In genomic region chr3:107741387-107741786, GRCm38 (mm10) we compare ENCODE assay signal across 10 mouse cellular contexts. TPM values are rescaled to one million over a fixed set of nuclear protein-coding genes. Genes with fewer than 3 reads are reported as not detected.
A peak's percentile ranks its signal among the peaks of the same experiment; 100 is the strongest.
DNase-seq lines count a peak whose midpoint lies in the region; ATAC-seq and TF ChIP-seq lines count a peak whose summit lies in the region.
"Had no signal": no experiment of that assay in that cellular context is flagged by ENCODE, and none has a peak within 500 bp of the region (broad histone marks: within the 10 kb centered on the region; RNA-seq: fewer than 3 reads in every experiment).

No protein-coding gene starts in this region.

- TF ChIP-seq EP300 in liver, postnatal 0 days (IDR thresholded peaks at IDR 0.05; ENCODE audit: low read depth): no peak

- no peaks in the 10 kb centered on the region for H3K27me3 ChIP-seq in liver, embryonic 11.5 days (replicated peaks; ENCODE audit: control insufficient read depth, insufficient read depth, low read length)
- no peaks in the 10 kb centered on the region for H3K27me3 ChIP-seq in liver, postnatal 0 days (ENCODE audit: insufficient read depth, low read length)
- no peaks in the 10 kb centered on the region for H3K27me3 ChIP-seq in forebrain, embryonic 12.5 days
- H3K27me3 ChIP-seq in hindbrain, embryonic 15.5 days: no peaks in the 10 kb centered on the region
- no peaks in the 10 kb centered on the region for H3K27me3 ChIP-seq in neural tube, embryonic 13.5 days

- no peaks in the 10 kb centered on the region for H3K9me3 ChIP-seq in liver, embryonic 11.5 days (ENCODE audit: control insufficient read depth, low read length)
- H3K9me3 ChIP-seq in liver, postnatal 0 days (ENCODE audit: low read length): no peaks in the 10 kb centered on the region
- H3K9me3 ChIP-seq in forebrain, embryonic 12.5 days: no peaks in the 10 kb centered on the region
- H3K9me3 ChIP-seq in hindbrain, embryonic 15.5 days: no peaks in the 10 kb centered on the region
- H3K9me3 ChIP-seq in neural tube, embryonic 13.5 days: no peaks in the 10 kb centered on the region

- ATAC-seq in liver, embryonic 11.5 days (replicated peaks; ENCODE audit: low FRiP score): no peak
- ATAC-seq in liver, postnatal 0 days: no peak
- ATAC-seq in forebrain, embryonic 12.5 days (ENCODE audit: low FRiP score): no peak
- no peak for ATAC-seq in hindbrain, embryonic 15.5 days (ENCODE audit: low FRiP score, low read depth)
- ATAC-seq in neural tube, embryonic 13.5 days (ENCODE audit: low read depth): no peak
- ATAC-seq: inflammation-experienced regulatory T-cells, adult 6 months had no signal

- peak overlapping the region; percentile 78 for H3K27ac ChIP-seq in liver, embryonic 11.5 days (ENCODE audit: low read depth, low read length)
- no peak overlapping the region for H3K27ac ChIP-seq in liver, postnatal 0 days (ENCODE audit: low read depth)
- H3K27ac ChIP-seq in forebrain, embryonic 12.5 days: peak overlapping the region; percentile 74
- H3K27ac ChIP-seq in hindbrain, embryonic 15.5 days (replicated peaks): peak overlapping the region; percentile 77
- H3K27ac ChIP-seq in neural tube, embryonic 13.5 days (replicated peaks): peak overlapping the region; percentile 64
- H3K27ac ChIP-seq: macrophage had no signal

- H3K4me3 ChIP-seq in liver, embryonic 11.5 days (ENCODE audit: low read depth, low read length): no peak overlapping the region
- H3K4me3 ChIP-seq in liver, postnatal 0 days (ENCODE audit: low read depth, low read length): no peak overlapping the region
- no peak overlapping the region for H3K4me3 ChIP-seq in forebrain, embryonic 12.5 days (replicated peaks)
- H3K4me3 ChIP-seq in hindbrain, embryonic 15.5 days: no peak overlapping the region
- H3K4me3 ChIP-seq in neural tube, embryonic 13.5 days: no peak overlapping the region

- no peak overlapping the region for H3K4me2 ChIP-seq in liver, embryonic 11.5 days
- no peak overlapping the region for H3K4me2 ChIP-seq in liver, postnatal 0 days (ENCODE audit: low read depth, low read length)
- no peak overlapping the region for H3K4me2 ChIP-seq in forebrain, embryonic 12.5 days
- no peak overlapping the region for H3K4me2 ChIP-seq in hindbrain, embryonic 15.5 days
- H3K4me2 ChIP-seq in neural tube, embryonic 13.5 days: no peak overlapping the region

- TF ChIP-seq CTCF in liver, postnatal 0 days (IDR thresholded peaks at IDR 0.05; ENCODE audit: low read depth): no peak

- DNase-seq in liver, embryonic 11.5 days (ENCODE audit: low spot score): no peak
- DNase-seq in liver, postnatal 0 days: no peak
- no peak for DNase-seq in frontal cortex, postnatal 25 days (ENCODE audit: low spot score in 2 of 2)
- DNase-seq in embryo, embryonic 10 days (ENCODE audit: low spot score): no peak
- no peak for DNase-seq in c-Kit-positive CD71-positive TER-119-positive erythroid progenitor cells, embryonic 14.5 days (ENCODE audit: low spot score)

- no peak overlapping the region for H3K9ac ChIP-seq in liver, embryonic 11.5 days (ENCODE audit: low read depth, low read length)
- H3K9ac ChIP-seq in liver, postnatal 0 days (replicated peaks): no peak overlapping the region
- H3K9ac ChIP-seq in forebrain, embryonic 12.5 days: no peak overlapping the region
- no peak overlapping the region for H3K9ac ChIP-seq in hindbrain, embryonic 15.5 days
- no peak overlapping the region for H3K9ac ChIP-seq in neural tube, embryonic 13.5 days

- H3K4me1 ChIP-seq in liver, embryonic 11.5 days (replicated peaks; ENCODE audit: control insufficient read depth, insufficient read depth, low read length): peaks cover 29% of the 10 kb centered on the region
- H3K4me1 ChIP-seq in liver, postnatal 0 days (ENCODE audit: insufficient read depth): peaks cover 19% of the 10 kb centered on the region
- peaks cover 33% of the 10 kb centered on the region for H3K4me1 ChIP-seq in forebrain, embryonic 12.5 days
- H3K4me1 ChIP-seq in hindbrain, embryonic 15.5 days (replicated peaks): peaks cover 23% of the 10 kb centered on the region
- H3K4me1 ChIP-seq in neural tube, embryonic 13.5 days (replicated peaks): peaks cover 35% of the 10 kb centered on the region

- H3K36me3 ChIP-seq in liver, embryonic 11.5 days (ENCODE audit: control insufficient read depth, insufficient read depth, low read length): peaks cover 5% of the 10 kb centered on the region; the same call in 1 of the 2 replicates
- no peaks in the 10 kb centered on the region; the same call in 1 of the 2 replicates for H3K36me3 ChIP-seq in liver, postnatal 0 days (replicated peaks; ENCODE audit: insufficient read depth, low read length)
- peaks cover 11% of the 10 kb centered on the region; the same call in 1 of the 2 replicates for H3K36me3 ChIP-seq in forebrain, embryonic 12.5 days (replicated peaks)
- H3K36me3 ChIP-seq in hindbrain, embryonic 15.5 days: no peaks in the 10 kb centered on the region
- 0 out of 2 replicates have a peak, but pooled peaks cover 3% of the 10 kb centered on the region for H3K36me3 ChIP-seq in neural tube, embryonic 13.5 days

RNA-seq across cellular contexts. Expression of gene Csf1, which starts 18.9 kb away (rescaled TPM):
- polyA plus RNA-seq in liver, embryonic 11.5 days (2014; fragmentation: Nextera tagmentation; extraction: Ambion mirVana): 10.7 TPM in 2 replicates
- polyA plus RNA-seq in liver, postnatal 0 days (2015; fragmentation: Nextera tagmentation; extraction: Ambion mirVana): 6.6 and 7.2 TPM in 2 replicates
- 6.1 and 8.3 TPM in 2 replicates for polyA plus RNA-seq in forebrain, embryonic 12.5 days (2016; fragmentation: Nextera tagmentation; extraction: Ambion mirVana)
- polyA plus RNA-seq in hindbrain, embryonic 15.5 days (2015; fragmentation: Nextera tagmentation; extraction: Ambion mirVana): 7.9 and 8.3 TPM in 2 replicates
- 7.9 and 8.4 TPM in 2 replicates for polyA plus RNA-seq in neural tube, embryonic 13.5 days (2015; fragmentation: Nextera tagmentation; extraction: Ambion mirVana)

RNA-seq across cellular contexts. Expression of gene Ahcyl1, which starts 45.0 kb away (rescaled TPM):
- polyA plus RNA-seq in liver, embryonic 11.5 days (2014; fragmentation: Nextera tagmentation; extraction: Ambion mirVana): 69.0 and 76.3 TPM in 2 replicates
- 18.1 and 19.8 TPM in 2 replicates for polyA plus RNA-seq in liver, postnatal 0 days (2015; fragmentation: Nextera tagmentation; extraction: Ambion mirVana)
- polyA plus RNA-seq in forebrain, embryonic 12.5 days (2016; fragmentation: Nextera tagmentation; extraction: Ambion mirVana): 124 and 130 TPM in 2 replicates
- polyA plus RNA-seq in hindbrain, embryonic 15.5 days (2015; fragmentation: Nextera tagmentation; extraction: Ambion mirVana): 110 and 112 TPM in 2 replicates
- polyA plus RNA-seq in neural tube, embryonic 13.5 days (2015; fragmentation: Nextera tagmentation; extraction: Ambion mirVana): 100 and 109 TPM in 2 replicates
